ENCODE assay signal across 29 mouse cellular contexts in the genomic region with DNA sequence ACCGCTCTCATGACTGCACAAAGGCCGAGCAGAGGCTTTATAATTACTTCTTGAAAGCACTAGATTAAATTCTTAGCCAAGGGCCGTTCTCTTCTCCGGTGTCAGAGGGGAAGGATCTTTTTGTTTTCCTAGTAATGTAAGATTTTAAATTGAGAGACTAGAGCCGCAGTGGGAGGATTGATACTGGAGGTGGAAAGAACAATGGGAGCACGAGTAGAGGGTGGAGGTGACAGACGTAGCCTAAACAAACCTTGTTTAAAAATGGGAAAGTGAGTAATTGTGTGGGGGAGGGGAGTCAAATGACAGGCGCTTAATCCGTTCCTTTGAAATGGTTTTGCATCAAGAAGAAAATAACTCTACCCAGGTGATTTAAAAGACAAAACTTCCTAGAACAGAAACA.
DNase-seq lines count a peak whose midpoint lies in the region; ATAC-seq lines count a peak whose summit lies in the region.
"Had no signal": no experiment of that assay in that cellular context is flagged by ENCODE, and none has a peak within 500 bp of the region (broad histone marks: within the 10 kb centered on the region; RNA-seq: fewer than 3 reads in every experiment).

No protein-coding gene starts in this region.

- no peak overlapping the region for H3K9ac ChIP-seq in embryonic facial prominence, embryonic 11.5 days (replicated peaks; ENCODE audit: low read length)
- no peak overlapping the region for H3K9ac ChIP-seq in kidney, embryonic 16.5 days (replicated peaks; ENCODE audit: low read length)
- no peak overlapping the region for H3K9ac ChIP-seq in embryonic facial prominence, embryonic 14.5 days (ENCODE audit: low read depth, low read length)
- H3K9ac ChIP-seq: embryonic facial prominence, embryonic 15.5 days; forebrain, postnatal 0 days; heart, embryonic 12.5 days; heart, embryonic 15.5 days; hindbrain, embryonic 14.5 days had no signal

- no peak overlapping the region for H3K27ac ChIP-seq in embryonic facial prominence, embryonic 11.5 days (replicated peaks; ENCODE audit: low read depth, low read length)
- H3K27ac ChIP-seq in embryonic facial prominence, embryonic 10.5 days (replicated peaks) = no peak overlapping the region
- no peak overlapping the region for H3K27ac ChIP-seq in kidney, embryonic 16.5 days (ENCODE audit: low read length)
- no peak overlapping the region for H3K27ac ChIP-seq in embryonic facial prominence, embryonic 14.5 days (replicated peaks; ENCODE audit: low read depth, low read length)
- H3K27ac ChIP-seq: embryonic facial prominence, embryonic 15.5 days; gastrocnemius, adult 2 months; heart, embryonic 15.5 days; hindbrain, embryonic 14.5 days; hindbrain, postnatal 0 days had no signal

- H3K9me3 ChIP-seq in embryonic facial prominence, embryonic 11.5 days (replicated peaks; ENCODE audit: control insufficient read depth, low read length) = no peaks in the 10 kb centered on the region
- H3K9me3 ChIP-seq in embryonic facial prominence, embryonic 10.5 days = no peaks in the 10 kb centered on the region
- H3K9me3 ChIP-seq in kidney, embryonic 16.5 days (ENCODE audit: low read length) = no peaks in the 10 kb centered on the region
- no peaks in the 10 kb centered on the region for H3K9me3 ChIP-seq in embryonic facial prominence, embryonic 14.5 days (ENCODE audit: control insufficient read depth, low read length)
- H3K9me3 ChIP-seq: embryonic facial prominence, embryonic 15.5 days; heart, embryonic 12.5 days; heart, embryonic 15.5 days had no signal

- H3K4me3 ChIP-seq in embryonic facial prominence, embryonic 11.5 days (ENCODE audit: low read depth, low read length) = no peak overlapping the region
- no peak overlapping the region for H3K4me3 ChIP-seq in embryonic facial prominence, embryonic 10.5 days
- H3K4me3 ChIP-seq in kidney, embryonic 16.5 days (ENCODE audit: low read length) = no peak overlapping the region
- H3K4me3 ChIP-seq in embryonic facial prominence, embryonic 14.5 days (ENCODE audit: low read depth, low read length) = no peak overlapping the region
- H3K4me3 ChIP-seq: embryonic facial prominence, embryonic 15.5 days; gastrocnemius, adult 2 months; heart, embryonic 12.5 days; heart, embryonic 15.5 days had no signal

- H3K4me1 ChIP-seq in embryonic facial prominence, embryonic 11.5 days (ENCODE audit: control insufficient read depth, insufficient read depth, low read length) = no peaks in the 10 kb centered on the region
- H3K4me1 ChIP-seq in embryonic facial prominence, embryonic 10.5 days = peaks cover 5% of the 10 kb centered on the region; the same call in 1 of the 2 replicates
- no peaks in the 10 kb centered on the region for H3K4me1 ChIP-seq in kidney, embryonic 16.5 days (ENCODE audit: insufficient read depth, low read length)
- no peaks in the 10 kb centered on the region for H3K4me1 ChIP-seq in embryonic facial prominence, embryonic 14.5 days (ENCODE audit: control insufficient read depth, insufficient read depth, low read length)
- H3K4me1 ChIP-seq: embryonic facial prominence, embryonic 15.5 days; heart, embryonic 12.5 days; heart, embryonic 15.5 days had no signal

- no peak overlapping the region for H3K4me2 ChIP-seq in embryonic facial prominence, embryonic 11.5 days (ENCODE audit: low read depth, low read length)
- no peak overlapping the region for H3K4me2 ChIP-seq in kidney, embryonic 16.5 days (replicated peaks; ENCODE audit: low read depth, low read length)
- no peak overlapping the region for H3K4me2 ChIP-seq in embryonic facial prominence, embryonic 14.5 days (ENCODE audit: low read depth, low read length)
- H3K4me2 ChIP-seq: embryonic facial prominence, embryonic 15.5 days; heart, embryonic 12.5 days; heart, embryonic 15.5 days; hindbrain, embryonic 14.5 days had no signal

- no peaks in the 10 kb centered on the region for H3K36me3 ChIP-seq in embryonic facial prominence, embryonic 11.5 days (replicated peaks; ENCODE audit: control insufficient read depth, insufficient read depth, low read depth, low read length)
- no peaks in the 10 kb centered on the region for H3K36me3 ChIP-seq in embryonic facial prominence, embryonic 10.5 days (replicated peaks)
- H3K36me3 ChIP-seq in kidney, embryonic 16.5 days (ENCODE audit: insufficient read depth, low read length) = no peaks in the 10 kb centered on the region
- H3K36me3 ChIP-seq in embryonic facial prominence, embryonic 14.5 days (ENCODE audit: control insufficient read depth, insufficient read depth, low read length) = no peaks in the 10 kb centered on the region
- H3K36me3 ChIP-seq: embryonic facial prominence, embryonic 15.5 days; G1E; heart, embryonic 12.5 days; heart, embryonic 15.5 days had no signal

- no peaks in the 10 kb centered on the region for H3K27me3 ChIP-seq in embryonic facial prominence, embryonic 11.5 days (ENCODE audit: control insufficient read depth, insufficient read depth, low read length)
- H3K27me3 ChIP-seq in embryonic facial prominence, embryonic 10.5 days (replicated peaks; ENCODE audit: low read depth, poor library complexity, severe bottlenecking) = no peaks in the 10 kb centered on the region
- H3K27me3 ChIP-seq in kidney, embryonic 16.5 days (ENCODE audit: insufficient read depth, low read length) = no peaks in the 10 kb centered on the region
- no peaks in the 10 kb centered on the region for H3K27me3 ChIP-seq in embryonic facial prominence, embryonic 14.5 days (replicated peaks; ENCODE audit: control insufficient read depth, insufficient read depth, low read length)
- H3K27me3 ChIP-seq: embryonic facial prominence, embryonic 15.5 days; heart, embryonic 12.5 days; heart, embryonic 15.5 days; Patski had no signal

- DNase-seq in embryonic facial prominence, embryonic 11.5 days (ENCODE audit: low spot score) = peak; percentile 8
- DNase-seq in embryonic facial prominence, embryonic 10.5 days (ENCODE audit: low spot score) = no peak
- DNase-seq in kidney, postnatal 25 days = no peak
- peak; percentile 28 for DNase-seq in R1 (ENCODE audit: low read depth, low spot score)
- DNase-seq in embryonic facial prominence, embryonic 14.5 days (ENCODE audit: low spot score) = peak; percentile 7
- no peak for DNase-seq in testis, postnatal 14 days (ENCODE audit: low spot score)
- DNase-seq: adrenal gland, adult 2 months; adrenal gland, postnatal 14 days; B cell, adult 2 months; cerebellum, adult 11-12 months; cerebellum, adult 8-10 months; cerebellum, postnatal 10 days; cerebellum, postnatal 36 days; forebrain, postnatal 0 days; gastrocnemius, adult 2 months; gastrocnemius, postnatal 14 days; heart, adult 18-20 months; heart, postnatal 10 days; heart, postnatal 4 days had no signal

- 33% methylated on average over 9 of the region's 9 CpGs for WGBS in embryonic facial prominence, embryonic 11.5 days
- 39% methylated on average over 9 of the region's 9 CpGs for WGBS in embryonic facial prominence, embryonic 10.5 days
- WGBS in kidney, embryonic 16.5 days = 17% methylated on average over 9 of the region's 9 CpGs
- 33% methylated on average over 9 of the region's 9 CpGs for WGBS in embryonic facial prominence, embryonic 14.5 days

- ATAC-seq in embryonic facial prominence, embryonic 11.5 days (replicated peaks; ENCODE audit: insufficient number of reproducible peaks, low FRiP score, low TSS enrichment, low read depth) = no peak
- ATAC-seq in kidney, embryonic 16.5 days (ENCODE audit: low FRiP score, low TSS enrichment) = 0 out of 2 replicates have a peak, but pooled peaks have one; percentile 31
- ATAC-seq in embryonic facial prominence, embryonic 14.5 days (ENCODE audit: low read depth) = no peak
- ATAC-seq: forebrain, embryonic 14.5 days; forebrain, postnatal 0 days; hindbrain, postnatal 0 days; inflammation-experienced regulatory T-cells, adult 6 months; Patski had no signal

Comparison
In these comparisons a context has a peak if more than half of its experiments do, and no peak if none do; other contexts are left out.
1. DNase-seq: peak in embryonic facial prominence, embryonic 11.5 days (single experiment), R1 (single experiment) and embryonic facial prominence, embryonic 14.5 days (single experiment); none in embryonic facial prominence, embryonic 10.5 days (single experiment), kidney, postnatal 25 days (0 of 2) and testis, postnatal 14 days (single experiment).